Mouse (Mus musculus) spleen, adult 10 weeks (tissue): ENCODE data around the gene Olfr1164. TPM values are rescaled to one million over a fixed set of nuclear protein-coding genes. Genes with fewer than 3 reads are reported as not detected.

Experiments used
- polyA plus RNA-seq: library from polyadenylated mRNA; stranded (reverse); fragments of 350-450 nt; fragmentation: Illumina TruSeq; extraction: RNeasy Lipid Tissue Mini Kit (QIAGEN cat#74804); gene quantifications from one replicate; pipeline ENCODE4 v1.2.3, GENCODE M21; 2015; ENCODE audit warnings: low replicate concordance; ENCODE audit not compliant: insufficient read depth

The Olfr1164 gene
- polyA plus RNA-seq = not detected

GRCm38 (mm10) chr2:88093866-88094265, at the start of gene Olfr1164:
Gene Olfr1164, minus strand, starts transcription at chr2:88093966.

GRCm38 (mm10) chr2:88128172-88128571, 34.4 kb upstream of the Olfr1164 start, which contains the start of gene Olfr1166:
Gene Olfr1166, minus strand, starts transcription at chr2:88128272.

GRCm38 (mm10) chr2:88071730-88072129, 22.0 kb downstream of the Olfr1164 start, which contains the start of gene Olfr1163:
Gene Olfr1163, minus strand, starts transcription at chr2:88071830.

GRCm38 (mm10) chr2:88051029-88051428, 42.7 kb downstream of the Olfr1164 start, which contains the start of gene Olfr1162:
Gene Olfr1162, minus strand, starts transcription at chr2:88051129.

Other genes starting within 250 kb of the Olfr1164 start
- gene Olfr1150-ps1, start 250.0 kb downstream of the Olfr1164 start, polyA plus RNA-seq = not detected
- not detected for gene Olfr1151, start 238.1 kb downstream of the Olfr1164 start, polyA plus RNA-seq
- not detected for gene Olfr1152, start 227.5 kb downstream of the Olfr1164 start, polyA plus RNA-seq
- not detected for gene Olfr1153, start 199.0 kb downstream of the Olfr1164 start, polyA plus RNA-seq
- not detected for gene Olfr1154, start 188.8 kb downstream of the Olfr1164 start, polyA plus RNA-seq
- gene Olfr1155, start 148.8 kb downstream of the Olfr1164 start, polyA plus RNA-seq = not detected
- gene Olfr1156, start 140.9 kb downstream of the Olfr1164 start, polyA plus RNA-seq = not detected
- gene Olfr1157, start 125.7 kb downstream of the Olfr1164 start, polyA plus RNA-seq = not detected
- gene Olfr74, start 119.3 kb downstream of the Olfr1164 start, polyA plus RNA-seq = not detected
- not detected for gene Olfr1158, start 103.9 kb downstream of the Olfr1164 start, polyA plus RNA-seq
- not detected for gene Olfr1160, start 85.7 kb downstream of the Olfr1164 start, polyA plus RNA-seq
- not detected for gene Olfr1161, start 71.2 kb downstream of the Olfr1164 start, polyA plus RNA-seq
- not detected for gene Olfr73, start 56.3 kb downstream of the Olfr1164 start, polyA plus RNA-seq
- gene Olfr1162, start 42.8 kb downstream of the Olfr1164 start, polyA plus RNA-seq = not detected
- not detected for gene Olfr1163, start 22.1 kb downstream of the Olfr1164 start, polyA plus RNA-seq
- not detected for gene Olfr1166, start 34.3 kb upstream of the Olfr1164 start, polyA plus RNA-seq
- gene Olfr1167, start 61.2 kb upstream of the Olfr1164 start, polyA plus RNA-seq = not detected
- not detected for gene Olfr1168, start 87.9 kb upstream of the Olfr1164 start, polyA plus RNA-seq
- gene Olfr1170, start 134.4 kb upstream of the Olfr1164 start, polyA plus RNA-seq = not detected
- not detected for gene Olfr1173, start 185.9 kb upstream of the Olfr1164 start, polyA plus RNA-seq
- not detected for gene Olfr1174-ps, start 221.2 kb upstream of the Olfr1164 start, polyA plus RNA-seq
- not detected for gene Olfr1175-ps, start 233.2 kb upstream of the Olfr1164 start, polyA plus RNA-seq
- gene Olfr1176, start 242.8 kb upstream of the Olfr1164 start, polyA plus RNA-seq = not detected